Mouse (Mus musculus) CH12F3 (cell line): ENCODE measurements around the gene Mmp9.

ENCODE experiments used
- in situ Hi-C: fragments of 300-500 bp; cut with MboI; formaldehyde crosslinking; loops from 2 replicates; pipeline ENCODE4 v1.14.3; 2020; ENCODE audit warnings: low sequenced_read_pairs

The Mmp9 gene

DNA sequence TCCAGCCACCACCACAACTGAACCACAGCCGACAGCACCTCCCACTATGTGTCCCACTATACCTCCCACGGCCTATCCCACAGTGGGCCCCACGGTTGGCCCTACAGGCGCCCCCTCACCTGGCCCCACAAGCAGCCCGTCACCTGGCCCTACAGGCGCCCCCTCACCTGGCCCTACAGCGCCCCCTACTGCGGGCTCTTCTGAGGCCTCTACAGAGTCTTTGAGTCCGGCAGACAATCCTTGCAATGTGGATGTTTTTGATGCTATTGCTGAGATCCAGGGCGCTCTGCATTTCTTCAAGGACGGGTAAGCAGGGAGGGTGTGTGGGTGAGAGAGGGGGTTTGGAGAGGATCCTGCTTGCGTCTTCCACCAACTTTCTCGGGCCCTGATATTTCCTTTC, 11.9 kb downstream of the Mmp9 start:
- in situ Hi-C loops: loop anchor here (25.0 kb wide), 1 partner anchor 310 kb away; no protein-coding TSS in a partner anchor

DNA sequence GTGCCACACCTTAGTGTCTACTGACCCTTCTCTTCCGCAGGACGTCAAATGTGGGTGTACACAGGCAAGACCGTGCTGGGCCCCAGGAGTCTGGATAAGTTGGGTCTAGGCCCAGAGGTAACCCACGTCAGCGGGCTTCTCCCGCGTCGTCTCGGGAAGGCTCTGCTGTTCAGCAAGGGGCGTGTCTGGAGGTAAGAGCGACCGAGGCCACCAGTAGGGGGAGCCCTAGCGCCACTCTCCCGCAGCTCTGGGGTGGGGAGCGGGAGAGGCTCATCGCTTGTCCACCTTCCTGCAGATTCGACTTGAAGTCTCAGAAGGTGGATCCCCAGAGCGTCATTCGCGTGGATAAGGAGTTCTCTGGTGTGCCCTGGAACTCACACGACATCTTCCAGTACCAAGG, 12.6 kb downstream of the Mmp9 start:
- in situ Hi-C loops: loop anchor here (25.0 kb wide), 1 partner anchor 309 kb away; no protein-coding TSS in a partner anchor

- in situ Hi-C loops: loop anchor here (25.0 kb wide), 1 partner anchor 307 kb away; no protein-coding TSS in a partner anchor
Observed at GRCm38 (mm10) chr2:164955725-164956124, 15.1 kb downstream of the Mmp9 start.

DNA sequence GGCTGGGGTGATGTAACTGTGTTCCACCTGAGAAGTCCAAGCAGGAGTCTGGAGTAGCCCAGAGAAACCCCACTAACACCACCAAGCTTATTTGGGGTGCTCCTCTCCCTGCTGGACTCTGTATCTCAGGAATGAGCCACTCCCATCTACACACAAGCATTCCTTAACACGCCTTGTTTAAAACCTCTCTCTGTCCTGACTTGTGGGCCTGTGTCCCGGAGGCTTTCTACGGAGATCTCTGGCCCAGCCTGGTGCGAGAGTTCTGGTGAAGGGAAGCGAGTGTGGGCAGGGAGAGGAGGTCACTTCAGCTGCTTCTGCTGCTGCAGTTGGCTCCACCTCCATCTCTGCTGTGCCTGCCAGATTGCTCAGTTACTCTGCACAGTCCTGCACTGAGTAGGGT, 15.6 kb downstream of the Mmp9 start:
- in situ Hi-C loops: loop anchor here (25.0 kb wide), 1 partner anchor 306 kb away; no protein-coding TSS in a partner anchor

DNA sequence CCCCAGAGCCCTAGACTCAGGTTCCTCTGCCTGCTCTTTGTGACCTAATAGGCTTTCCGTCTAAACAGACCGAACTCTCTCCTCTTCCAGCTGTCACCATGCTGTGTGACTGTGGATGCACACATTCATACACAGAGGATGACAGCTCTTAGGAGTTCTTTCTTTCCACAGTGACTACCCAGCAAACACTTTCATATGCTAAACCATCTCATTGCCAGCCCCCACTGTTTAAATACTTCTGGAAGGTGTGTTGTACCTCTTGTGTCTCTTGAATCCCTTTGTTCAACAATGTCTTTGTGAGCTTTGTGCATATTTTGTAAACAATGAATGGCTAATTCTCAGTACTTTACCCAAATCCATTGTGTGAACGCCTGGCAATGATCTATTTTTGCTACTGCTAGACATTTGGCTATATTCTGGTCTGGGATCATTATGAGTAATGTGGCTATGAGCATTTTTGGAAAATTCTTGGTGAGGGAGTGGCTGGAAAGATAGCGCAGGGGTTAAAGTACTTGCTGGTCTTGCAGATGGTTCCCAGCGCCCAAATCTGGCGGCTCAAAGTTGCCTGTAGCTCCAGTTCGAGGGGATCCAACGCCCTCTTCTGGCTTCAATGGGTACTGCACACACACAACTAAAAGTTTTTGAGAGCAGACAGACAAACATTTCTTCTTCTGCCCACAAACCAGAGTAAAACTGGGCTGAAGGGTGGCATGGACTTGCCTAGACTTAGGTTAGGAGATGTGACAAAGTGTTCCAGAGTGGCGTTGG, 17.2 kb downstream of the Mmp9 start:
- in situ Hi-C loops: loop anchor here (25.0 kb wide), 1 partner anchor 305 kb away; no protein-coding TSS in a partner anchor

- in situ Hi-C loops: loop anchor here (25.0 kb wide), 1 partner anchor 301 kb away; no protein-coding TSS in a partner anchor
Observed at GRCm38 (mm10) chr2:164960716-164961441, 20.3 kb downstream of the Mmp9 start, which contains the start of gene Slc12a5. Slc12a5 (plus strand) TSS chr2:164960802.

- in situ Hi-C loops: loop anchor here (25.0 kb wide), 1 partner anchor 301 kb away; no protein-coding TSS in a partner anchor
Observed at GRCm38 (mm10) chr2:164961506-164962182, 21.1 kb downstream of the Mmp9 start.

DNA sequence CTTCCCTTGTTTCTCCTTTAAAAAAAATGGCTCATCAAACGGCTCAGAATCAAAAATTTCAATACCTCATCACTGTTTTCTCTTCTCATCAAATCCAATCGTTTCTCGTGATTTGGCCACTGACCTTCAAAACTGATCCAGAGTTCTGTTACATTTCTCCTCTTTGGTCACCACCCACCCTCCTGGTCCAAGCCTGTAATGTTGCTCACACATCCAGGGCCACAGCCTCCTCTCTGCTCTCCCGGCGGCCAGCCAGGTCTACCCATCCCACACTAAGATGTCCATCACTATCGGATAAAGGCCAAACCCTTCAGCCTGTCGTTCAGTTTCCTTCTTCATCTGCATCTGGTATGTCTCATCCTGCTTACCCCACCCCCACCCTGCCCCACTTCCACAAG, 21.6 kb downstream of the Mmp9 start:
- in situ Hi-C loops: loop anchor here (25.0 kb wide), 1 partner anchor 300 kb away; no protein-coding TSS in a partner anchor

GRCm38 (mm10) chr2:164964242-164964894, 23.8 kb downstream of the Mmp9 start:
- in situ Hi-C loops: loop anchor here (25.0 kb wide), 1 partner anchor 298 kb away; no protein-coding TSS in a partner anchor

- in situ Hi-C loops: loop anchor here (25.0 kb wide), 1 partner anchor 297 kb away; no protein-coding TSS in a partner anchor
Observed at GRCm38 (mm10) chr2:164964981-164965380, 24.4 kb downstream of the Mmp9 start.

DNA sequence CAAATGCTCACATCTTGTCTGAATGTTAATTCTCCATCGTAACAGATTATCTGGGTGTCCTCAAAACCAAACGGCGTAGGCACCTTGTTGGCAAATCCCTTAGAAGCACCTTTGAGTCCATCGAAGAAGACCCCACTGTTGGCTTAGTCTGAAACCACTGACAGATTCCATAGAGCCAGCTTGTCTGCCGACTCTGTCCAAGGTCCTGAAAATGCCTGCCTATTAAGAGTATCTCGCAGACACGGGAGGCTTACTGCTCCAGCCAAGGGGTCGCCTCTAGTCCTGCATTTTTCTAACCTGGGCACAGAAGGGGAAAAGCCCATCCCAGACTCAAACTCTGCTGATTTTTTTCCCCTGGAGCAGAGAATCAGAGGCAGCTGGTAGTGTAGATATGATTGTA, 25.8 kb downstream of the Mmp9 start:
- in situ Hi-C loops: loop anchor here (25.0 kb wide), 1 partner anchor 296 kb away; no protein-coding TSS in a partner anchor

DNA sequence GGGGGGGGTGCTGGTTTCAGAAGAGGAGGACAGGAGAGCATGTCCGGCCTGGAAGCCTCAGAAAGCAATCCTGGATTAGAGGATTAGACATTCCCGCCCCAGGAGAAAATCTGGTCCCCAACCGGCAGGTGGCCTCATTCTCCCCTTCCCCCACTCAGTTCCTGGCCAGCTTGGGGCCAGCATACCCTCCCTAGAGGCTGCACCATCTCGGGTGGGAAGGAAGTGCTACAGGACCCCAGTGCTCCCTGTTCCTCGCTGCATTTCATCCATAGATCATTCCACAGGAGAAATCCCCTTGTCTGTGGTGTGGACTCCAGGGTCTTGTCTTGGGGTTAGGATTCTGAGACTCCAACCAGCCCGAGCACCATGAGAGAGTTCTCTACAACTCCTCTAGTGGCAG, 26.6 kb downstream of the Mmp9 start:
- in situ Hi-C loops: loop anchor here (25.0 kb wide), 1 partner anchor 295 kb away; no protein-coding TSS in a partner anchor

DNA sequence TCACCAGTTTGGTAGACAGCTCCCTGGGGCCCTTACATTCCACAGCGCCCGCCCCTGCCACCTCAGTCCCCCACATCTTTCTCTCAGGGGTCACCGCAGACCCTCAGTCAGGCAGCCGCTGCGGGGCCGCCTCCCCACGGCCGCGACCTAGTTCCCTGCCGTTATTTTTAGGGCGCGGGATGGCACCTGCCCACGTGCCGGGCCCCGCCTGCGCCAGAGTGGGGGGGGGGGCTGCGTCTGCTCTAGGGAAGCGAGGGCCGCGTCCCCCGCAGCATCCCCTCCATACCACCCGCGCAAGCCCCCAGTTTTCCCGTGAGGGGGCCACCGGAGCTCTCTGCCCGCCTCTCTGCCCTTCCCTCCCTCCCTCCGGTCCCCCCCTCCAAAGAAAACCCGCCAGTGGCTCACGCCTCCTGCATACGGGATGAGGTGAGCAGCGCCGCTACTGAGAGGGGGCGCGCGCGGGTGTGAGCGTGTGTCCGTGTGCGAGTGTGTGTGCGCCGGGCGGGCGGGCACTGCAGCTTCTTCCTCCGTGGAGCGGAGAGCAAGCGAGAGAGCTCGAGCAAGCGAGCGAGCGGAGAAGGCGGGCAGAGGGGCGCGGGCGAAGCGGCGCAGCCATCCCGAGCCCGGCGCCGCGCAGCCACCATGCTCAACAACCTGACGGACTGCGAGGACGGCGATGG, 27.3 kb downstream of the Mmp9 start:
- in situ Hi-C loops: loop anchor here (25.0 kb wide), 1 partner anchor 294 kb away; no protein-coding TSS in a partner anchor

- in situ Hi-C loops: loop anchor here (25.0 kb wide), 1 partner anchor 294 kb away; no protein-coding TSS in a partner anchor
Observed at GRCm38 (mm10) chr2:164968451-164968851, 27.9 kb downstream of the Mmp9 start.

DNA sequence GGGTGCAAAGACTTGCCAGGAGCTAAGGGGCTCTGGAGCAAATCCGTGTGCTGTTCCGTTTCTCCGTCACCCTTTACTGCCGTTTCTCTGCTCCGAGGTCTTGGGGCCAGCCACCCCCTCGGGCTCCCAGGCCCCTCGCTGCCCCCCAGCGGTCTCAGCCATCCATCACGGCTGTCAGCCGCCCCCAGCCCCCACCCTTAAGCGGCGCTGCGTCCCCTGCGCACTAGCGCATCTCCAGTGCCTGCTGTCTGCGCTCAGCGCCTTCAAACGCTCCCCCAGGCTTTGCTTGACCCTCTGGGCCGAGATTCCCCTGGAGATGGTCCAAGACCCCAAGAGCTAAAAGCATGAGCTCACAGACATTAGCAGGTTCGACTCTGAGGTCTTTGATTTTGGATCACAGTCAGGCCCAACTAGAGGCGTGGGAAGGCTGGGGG, 28.8 kb downstream of the Mmp9 start:
- in situ Hi-C loops: loop anchor here (25.0 kb wide), 1 partner anchor 293 kb away; no protein-coding TSS in a partner anchor

- in situ Hi-C loops: loop anchor here (25.0 kb wide), 1 partner anchor 292 kb away; no protein-coding TSS in a partner anchor
Observed at GRCm38 (mm10) chr2:164970631-164971196, 30.1 kb downstream of the Mmp9 start.

- in situ Hi-C loops: loop anchor here (25.0 kb wide), 1 partner anchor 290 kb away; no protein-coding TSS in a partner anchor
Observed at GRCm38 (mm10) chr2:164972646-164973045, 32.1 kb downstream of the Mmp9 start.

- in situ Hi-C loops: no loop called here
Observed at GRCm38 (mm10) chr2:164975611-164976010, 35.0 kb downstream of the Mmp9 start.

DNA sequence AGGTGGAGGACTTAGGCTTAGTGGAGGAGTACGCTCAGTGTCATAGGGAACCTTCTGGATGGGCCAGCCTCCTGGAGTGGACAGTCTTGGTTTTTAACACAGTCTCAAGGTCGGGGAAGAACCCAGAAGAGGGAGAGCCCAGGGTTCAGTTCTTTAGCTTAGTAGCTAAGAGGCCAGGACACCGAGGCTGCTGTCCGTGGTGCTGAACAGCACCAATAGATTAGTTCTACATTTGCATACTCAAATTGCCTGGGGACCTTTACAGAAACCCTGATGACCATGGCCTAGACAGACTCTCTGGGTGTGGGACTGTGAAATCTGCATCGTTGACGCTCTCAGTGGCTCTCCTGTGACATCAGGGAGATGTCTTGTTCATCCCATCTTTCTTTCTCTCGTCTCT, 39.2 kb downstream of the Mmp9 start:
- in situ Hi-C loops: no loop called here
